Mouse (Mus musculus): ENCODE measurements around the gene Podxl2.

- TF ChIP-seq USF1 (IDR thresholded peaks at IDR 0.05; ENCODE audit: low read depth) (no peak), TCF12 (IDR thresholded peaks at IDR 0.05; ENCODE audit: insufficient read depth, poor library complexity, severe bottlenecking) (no peak), POLR2A (IDR thresholded peaks at IDR 0.05; ENCODE audit: insufficient read length, low read depth) (no peak)
Measured at GRCm38 (mm10) chr6:88816913-88817312, 57.9 kb downstream of the Podxl2 start.
